Mouse (Mus musculus): ENCODE measurements at regions not wholly inside any gene's neighbourhood (a gene's known extent, or its start where the extent isn't known, plus 50 kb on each side); places are given as distances from the start of the nearest gene placed in this dataset.
A peak's percentile ranks its signal among the peaks of the same experiment; 100 is the strongest.

- no peak for DNase-seq (ENCODE audit: low spot score in 2 of 2)
Measured at GRCm38 (mm10) chr16:93018766-93019165, 192.8 kb upstream of the Runx1 start.

DNA sequence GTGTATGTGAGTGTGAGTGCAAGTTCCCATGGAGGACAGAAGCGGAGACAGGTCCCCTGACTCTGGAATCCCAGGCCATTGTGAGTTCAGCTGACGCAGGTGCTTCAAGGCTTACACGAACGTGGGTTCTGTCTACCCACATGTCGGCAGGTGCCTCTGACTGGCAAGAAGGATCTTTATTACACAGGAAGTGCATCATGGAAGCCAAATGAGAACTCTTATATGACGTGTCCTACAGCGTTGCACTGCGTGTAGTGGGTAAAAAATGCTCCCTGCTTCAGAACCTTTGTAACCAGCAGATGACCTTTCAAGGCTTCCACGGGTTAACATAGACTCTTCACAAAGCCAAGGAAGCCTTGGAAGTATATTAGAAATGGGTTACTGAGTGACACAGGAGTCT is 191.1 kb upstream of the Runx1 start:
- no peak for DNase-seq (ENCODE audit: low spot score in 2 of 2)

- DNase-seq (ENCODE audit: low spot score in 2 of 2) = no peak
Measured at GRCm38 (mm10) chr16:93015636-93016035, 189.7 kb upstream of the Runx1 start.

GRCm38 (mm10) chr16:93014991-93015390 is 189.0 kb upstream of the Runx1 start:
- DNase-seq (ENCODE audit: low spot score in 2 of 2) = no peak

GRCm38 (mm10) chr16:93013881-93014280 is 187.9 kb upstream of the Runx1 start:
- no peak for DNase-seq (ENCODE audit: low spot score in 2 of 2)

DNA sequence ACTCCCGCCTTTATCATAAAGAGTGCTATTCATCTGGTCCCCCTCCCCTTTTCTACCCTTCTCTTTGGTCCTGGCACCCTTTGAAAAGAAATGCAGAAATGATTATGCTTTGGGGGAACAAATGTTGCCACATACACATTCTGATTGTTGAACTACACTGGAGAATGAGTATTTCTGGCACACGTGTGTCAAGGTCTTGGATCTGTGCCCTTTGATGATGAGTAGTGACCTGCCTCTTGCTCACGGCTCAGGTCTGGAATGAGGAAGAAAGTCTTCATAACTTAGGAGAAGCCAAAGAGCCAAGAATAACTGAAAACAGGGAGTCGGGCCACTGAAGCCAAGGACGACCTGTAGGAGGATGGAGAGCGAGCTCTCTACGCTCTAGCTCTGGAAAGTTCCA is 187.3 kb upstream of the Runx1 start:
- DNase-seq (ENCODE audit: low spot score in 2 of 2) = no peak

- no peak for DNase-seq (ENCODE audit: low spot score in 2 of 2)
Measured at GRCm38 (mm10) chr16:93011474-93011873, 185.5 kb upstream of the Runx1 start.

DNA sequence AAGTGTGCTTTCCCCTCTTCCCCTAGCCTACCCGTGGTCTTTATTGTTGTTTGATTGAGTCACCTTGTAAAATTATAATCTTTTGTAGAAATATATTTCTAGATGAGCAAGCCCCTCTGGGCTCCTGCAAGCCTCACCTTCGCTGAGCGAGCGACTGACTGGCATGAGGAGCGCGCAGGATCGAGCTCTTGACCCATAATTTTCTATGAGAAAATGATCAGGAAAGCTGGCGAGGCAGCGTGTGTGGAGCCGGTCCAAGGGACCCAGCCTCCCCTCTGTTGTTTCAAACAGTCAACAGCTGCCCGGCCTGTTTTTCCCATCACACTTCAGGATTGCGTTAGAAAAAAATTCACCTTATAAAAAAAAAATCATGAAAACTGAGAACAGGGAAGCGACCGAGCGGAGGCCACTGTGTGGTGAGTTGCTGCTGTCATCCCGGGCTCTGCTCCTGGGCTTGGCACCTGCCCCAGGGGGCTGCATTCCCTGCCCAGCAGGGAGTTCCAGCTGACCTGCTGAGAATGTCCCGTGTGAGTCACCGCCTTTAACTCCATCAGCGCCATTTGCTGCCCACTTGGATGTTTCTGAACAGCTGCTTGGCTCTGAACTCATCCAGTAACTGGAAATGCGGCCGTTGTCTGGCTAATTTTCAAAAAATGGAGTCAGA is 180.5 kb upstream of the Runx1 start:
- peak; percentile 15 to 37 for DNase-seq (ENCODE audit: low spot score in 2 of 2)

DNA sequence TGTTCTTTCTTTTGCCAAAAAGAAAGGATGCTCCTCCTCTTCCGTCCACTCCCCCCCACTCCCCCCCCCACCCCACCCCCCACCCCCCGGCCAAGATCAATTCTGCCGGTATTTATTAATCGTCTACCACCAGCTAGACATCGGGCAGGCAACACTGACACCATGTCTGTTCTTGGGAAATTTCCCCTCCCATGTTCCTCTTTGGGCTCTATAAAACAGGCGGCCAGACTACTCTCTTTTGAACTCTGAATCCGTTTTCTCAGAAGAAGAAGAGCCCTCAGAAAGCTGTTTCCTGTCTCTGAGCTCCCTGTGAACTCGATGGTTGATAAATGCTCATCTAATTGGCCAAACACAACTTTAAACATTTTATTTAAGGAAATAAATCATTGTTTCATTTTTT is 179.5 kb upstream of the Runx1 start:
- no peak for DNase-seq (ENCODE audit: low spot score in 2 of 2)

DNA sequence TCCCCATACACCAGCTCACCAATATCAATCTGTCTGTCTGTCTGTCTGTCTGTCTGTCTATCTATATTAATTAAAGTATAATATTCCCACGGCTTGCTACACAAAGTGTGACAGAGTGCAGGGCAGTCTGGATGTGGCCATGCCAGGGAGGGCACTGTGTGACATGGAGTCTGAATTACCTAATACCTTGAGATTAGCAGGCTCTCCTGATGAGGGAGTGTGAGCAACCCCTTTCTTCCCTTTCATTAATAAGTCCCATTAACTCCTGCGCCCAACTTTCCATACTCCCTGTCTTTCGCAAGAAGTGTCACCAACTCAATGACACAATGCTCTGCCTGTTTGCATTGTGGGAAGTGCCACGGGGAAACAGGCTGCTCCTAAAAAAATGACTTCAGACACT is 177.9 kb upstream of the Runx1 start:
- no peak for DNase-seq (ENCODE audit: low spot score in 2 of 2)

- DNase-seq (ENCODE audit: low spot score in 2 of 2) = no peak
Measured at GRCm38 (mm10) chr16:92998689-92999088, 172.7 kb upstream of the Runx1 start.

DNA sequence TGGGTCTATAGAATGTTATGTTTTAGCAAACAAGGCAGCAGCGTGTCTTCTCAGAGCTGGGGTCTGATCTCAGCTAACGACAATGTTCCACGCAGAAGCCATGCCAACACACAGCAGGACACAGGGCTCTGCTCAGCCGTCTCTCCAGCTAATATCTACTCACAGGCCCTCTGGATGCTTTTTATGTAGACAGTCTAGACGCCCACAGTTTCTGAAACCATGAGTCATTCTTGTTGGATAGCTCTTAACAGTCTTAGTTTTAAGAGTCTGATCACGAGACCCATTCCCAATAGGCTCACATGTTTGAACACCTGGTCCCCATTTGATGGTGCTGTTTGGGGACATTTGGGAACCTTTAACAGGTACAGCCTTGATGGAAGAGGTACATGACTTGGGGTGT is 171.7 kb upstream of the Runx1 start:
- DNase-seq (ENCODE audit: low spot score in 2 of 2) = no peak

- DNase-seq (ENCODE audit: low spot score in 2 of 2) = no peak
Measured at GRCm38 (mm10) chr16:92995993-92996350, 170.0 kb upstream of the Runx1 start.

GRCm38 (mm10) chr16:92995132-92995992 is 169.4 kb upstream of the Runx1 start:
- no peak for DNase-seq (ENCODE audit: low spot score in 2 of 2)

GRCm38 (mm10) chr16:92992876-92993275 is 166.9 kb upstream of the Runx1 start:
- DNase-seq (ENCODE audit: low spot score in 2 of 2) = no peak

DNA sequence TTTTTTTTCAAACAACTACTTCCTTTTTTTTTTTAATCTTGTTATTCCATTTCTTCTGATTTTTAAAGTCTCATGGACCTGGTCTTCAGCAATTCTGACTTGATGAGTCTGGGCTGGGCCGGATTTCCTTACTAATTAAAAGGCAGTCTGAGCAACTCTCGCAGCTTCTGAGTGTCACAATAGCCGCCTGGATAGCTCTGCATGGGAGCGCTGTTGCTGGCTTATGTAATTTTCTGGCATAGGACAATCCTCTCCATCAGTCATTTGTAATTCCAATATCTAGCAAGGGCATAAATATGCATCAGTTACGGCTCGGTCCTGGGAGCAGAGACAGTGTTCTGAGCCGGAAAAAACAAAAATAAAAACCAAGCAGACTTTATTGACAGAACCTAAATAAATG is 165.5 kb upstream of the Runx1 start:
- no peak for DNase-seq (ENCODE audit: low spot score in 2 of 2)

GRCm38 (mm10) chr16:92988416-92988815 is 162.5 kb upstream of the Runx1 start:
- DNase-seq (ENCODE audit: low spot score in 2 of 2) = no peak

- no peak for DNase-seq (ENCODE audit: low spot score in 2 of 2)
Measured at GRCm38 (mm10) chr16:92988000-92988399, 162.1 kb upstream of the Runx1 start.

DNA sequence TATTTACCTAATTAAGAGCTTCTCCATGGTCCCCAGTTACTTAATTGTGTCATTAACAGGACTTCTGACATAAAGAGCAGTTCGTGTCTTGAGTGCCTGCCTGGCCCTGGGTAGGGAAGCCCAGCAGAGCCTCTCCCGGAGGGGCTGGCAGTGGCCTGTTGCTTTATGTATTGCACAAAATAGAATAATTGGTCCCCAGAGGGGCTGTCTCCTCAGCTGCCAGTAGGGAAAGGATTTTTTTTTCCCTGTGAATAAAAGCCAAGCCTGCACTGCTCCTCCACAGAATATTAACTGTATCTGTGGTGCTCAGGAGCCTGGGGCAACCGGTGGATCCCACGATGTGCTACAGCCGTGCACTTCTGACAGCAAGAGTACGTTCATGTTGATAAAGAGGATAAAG is 159.8 kb upstream of the Runx1 start:
- no peak for DNase-seq (ENCODE audit: low spot score in 2 of 2)

DNA sequence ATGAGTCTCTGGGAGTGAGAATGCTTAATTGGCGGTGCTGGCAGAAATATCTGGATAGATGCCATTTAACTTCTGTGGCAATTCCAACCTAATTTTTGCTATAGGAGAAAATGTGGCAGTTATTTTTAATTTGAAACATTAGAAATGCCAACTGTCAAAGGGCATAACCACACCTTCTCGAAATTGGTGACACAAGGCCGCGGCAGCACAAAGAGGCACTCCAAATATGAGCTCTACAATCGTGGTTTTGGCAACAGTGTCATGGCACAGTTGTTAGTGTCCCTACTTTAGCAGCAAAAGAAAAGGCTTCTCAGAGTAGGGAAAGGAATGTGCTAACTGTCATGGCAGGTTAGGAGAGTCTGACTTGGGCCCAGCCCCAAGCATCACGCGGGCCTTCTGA is 157.0 kb upstream of the Runx1 start:
- DNase-seq (ENCODE audit: low spot score in 2 of 2) = no peak

DNA sequence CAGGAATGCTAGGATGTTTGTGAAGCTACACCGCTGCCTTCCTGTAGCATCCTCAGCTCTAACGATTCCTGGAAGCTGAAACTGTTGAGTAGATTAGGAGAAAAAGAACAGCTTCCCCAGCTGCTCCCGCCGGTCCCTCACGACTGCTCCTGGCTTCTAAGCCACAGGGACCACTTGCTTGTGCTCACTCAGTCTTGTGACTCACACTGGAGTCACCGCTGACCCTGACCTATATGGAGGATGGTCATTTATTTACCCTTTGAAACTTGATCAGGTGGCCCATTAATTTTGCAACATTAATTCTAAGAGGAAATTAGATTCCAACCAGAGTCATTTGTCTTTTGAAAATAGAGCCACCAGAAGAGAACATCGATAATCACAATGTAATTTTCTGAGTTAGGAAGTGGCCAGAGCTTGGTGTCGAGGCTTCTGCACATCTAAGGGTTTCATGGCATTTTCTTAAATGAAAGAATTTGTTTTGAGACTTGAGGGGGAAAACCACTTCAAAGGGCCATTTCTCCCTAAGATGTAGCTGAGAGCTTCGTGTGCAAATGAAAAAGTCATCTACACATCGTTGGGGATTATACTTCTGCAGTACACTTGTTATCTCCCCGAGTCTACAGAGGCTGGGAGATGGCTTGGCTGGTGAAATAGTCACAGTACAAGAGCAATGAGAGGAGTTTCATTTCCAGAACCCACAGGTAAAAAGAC is 153.8 kb upstream of the Runx1 start:
- no peak for DNase-seq (ENCODE audit: low spot score in 2 of 2)

DNA sequence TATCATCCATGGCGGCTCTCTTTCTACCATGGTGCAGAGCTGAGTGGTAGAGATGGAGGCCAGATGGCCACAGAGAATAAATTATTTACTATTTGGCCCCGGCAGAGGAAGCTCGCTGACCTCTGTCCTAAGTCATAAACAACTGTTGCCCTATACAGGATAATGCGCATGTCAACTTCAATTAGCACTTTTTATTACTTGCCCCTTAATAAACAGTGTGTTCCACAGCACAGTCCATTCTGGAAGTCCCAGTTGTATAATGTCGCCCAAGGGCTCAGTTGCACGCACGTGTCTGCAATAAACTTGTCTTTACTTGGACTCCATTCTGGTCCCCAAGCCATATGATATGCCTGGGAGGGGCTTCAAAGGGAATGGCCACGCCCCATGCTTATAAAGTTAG is 150.1 kb upstream of the Runx1 start:
- DNase-seq (ENCODE audit: low spot score in 2 of 2) = no peak

- DNase-seq (ENCODE audit: low spot score in 2 of 2) = no peak
Measured at GRCm38 (mm10) chr16:92975090-92975489, 149.1 kb upstream of the Runx1 start.
